Mouse (Mus musculus): ENCODE data around the gene Trp73.

Trp73 gene

DNA sequence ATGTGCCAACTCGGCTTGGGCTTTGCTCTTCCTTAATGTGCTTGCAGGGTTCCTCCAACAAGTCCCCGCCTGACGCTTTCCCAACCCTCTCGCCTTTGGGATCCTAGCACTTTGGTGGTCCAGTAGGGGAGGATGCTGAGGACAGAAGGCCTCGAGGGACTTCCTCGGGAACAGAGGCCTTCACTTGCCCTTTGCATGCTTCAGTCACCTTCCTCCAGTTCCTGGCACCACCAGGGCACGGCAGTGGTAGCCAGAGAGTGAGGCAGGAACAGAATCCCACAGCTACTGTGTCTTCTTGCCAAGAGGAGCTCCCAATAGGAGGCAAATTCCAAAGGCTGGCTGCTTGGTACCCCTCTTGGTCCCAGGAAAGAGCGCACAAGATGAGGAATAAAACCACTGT, 36.6 kb downstream of the Trp73 start:
- no peak for DNase-seq (ENCODE audit: low spot score)

DNA sequence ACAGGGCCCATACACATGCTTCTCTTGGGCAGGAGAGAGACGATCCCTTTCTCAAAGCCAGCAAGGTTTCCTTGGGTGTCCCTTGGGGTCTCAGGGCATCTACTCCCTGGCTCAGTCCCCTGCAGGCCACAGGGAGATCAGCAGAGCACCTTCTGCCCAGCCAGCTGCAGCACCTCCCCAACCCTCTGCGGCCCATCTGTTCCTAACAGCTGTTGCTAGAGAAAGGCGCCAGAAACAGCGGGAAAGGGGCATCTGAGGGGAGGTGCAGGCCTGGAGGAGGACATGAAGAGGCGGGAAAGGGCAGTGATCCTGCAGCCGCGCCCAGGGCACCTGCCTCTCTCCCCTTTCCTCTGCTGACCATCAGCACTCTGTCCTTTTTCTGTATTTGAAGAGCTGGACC, 40.6 kb downstream of the Trp73 start:
- DNase-seq (ENCODE audit: low spot score) = peak; percentile 51

DNA sequence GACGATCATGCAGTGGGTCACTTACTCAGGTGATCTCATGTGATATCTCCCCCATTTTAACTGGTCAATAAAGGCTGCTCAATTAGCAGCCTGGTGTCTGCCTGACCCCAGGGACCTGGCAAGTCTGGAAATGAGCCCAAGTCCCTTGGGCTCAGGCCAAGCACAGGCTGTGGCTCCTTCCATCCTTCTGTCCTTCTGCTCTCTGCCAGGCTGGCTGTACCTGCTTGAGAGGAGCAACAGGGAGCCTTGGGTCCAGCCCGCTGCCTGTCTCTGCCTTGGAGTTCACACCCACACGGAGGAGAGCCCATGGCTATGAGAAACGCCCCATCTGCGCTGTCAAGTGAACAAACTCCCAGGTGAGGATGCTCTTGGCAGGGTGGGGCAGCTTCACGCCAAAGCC, 43.9 kb downstream of the Trp73 start:
- no peak for DNase-seq (ENCODE audit: low spot score)

DNA sequence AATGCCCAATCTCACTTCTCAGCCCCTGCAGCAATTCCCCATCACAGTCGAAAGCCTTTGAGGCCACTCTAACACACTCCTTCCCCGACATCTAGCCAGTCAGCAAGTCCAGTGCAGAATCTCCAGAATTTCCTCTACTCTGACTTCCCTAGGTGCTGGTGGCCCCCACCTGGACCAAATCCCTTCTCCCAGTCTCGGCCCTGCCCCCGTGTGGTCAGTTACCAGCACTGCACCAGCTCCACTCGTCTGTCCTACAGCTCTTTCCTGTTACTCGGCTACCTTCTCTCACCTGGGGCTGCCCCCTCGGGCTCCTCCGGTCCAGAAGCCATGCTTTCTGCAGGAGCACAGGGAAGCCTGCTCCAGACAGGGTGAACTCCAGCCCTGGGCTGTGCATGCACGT, 46.8 kb downstream of the Trp73 start:
- DNase-seq (ENCODE audit: low spot score) = peak; percentile 43

DNA sequence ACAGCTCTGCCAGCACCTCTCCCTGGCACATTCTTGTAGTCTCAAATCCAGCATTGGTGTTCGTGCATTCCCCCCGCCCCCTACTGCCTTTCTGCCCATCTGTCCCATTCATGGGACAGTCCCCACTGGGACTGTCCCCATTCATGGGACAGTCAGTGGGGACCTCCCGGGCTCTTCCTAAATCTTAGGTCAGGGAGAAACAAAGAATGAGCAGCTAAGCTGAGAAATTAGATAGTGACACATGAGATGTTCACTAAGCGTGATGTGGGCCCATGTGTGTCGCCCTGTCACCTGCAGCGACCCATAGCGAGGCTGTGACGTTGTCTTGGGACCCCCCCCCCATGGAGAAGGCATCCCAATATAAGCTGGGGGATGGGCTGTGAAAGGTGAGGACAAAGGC, 48.7 kb downstream of the Trp73 start:
- no peak for DNase-seq (ENCODE audit: low spot score)

DNA sequence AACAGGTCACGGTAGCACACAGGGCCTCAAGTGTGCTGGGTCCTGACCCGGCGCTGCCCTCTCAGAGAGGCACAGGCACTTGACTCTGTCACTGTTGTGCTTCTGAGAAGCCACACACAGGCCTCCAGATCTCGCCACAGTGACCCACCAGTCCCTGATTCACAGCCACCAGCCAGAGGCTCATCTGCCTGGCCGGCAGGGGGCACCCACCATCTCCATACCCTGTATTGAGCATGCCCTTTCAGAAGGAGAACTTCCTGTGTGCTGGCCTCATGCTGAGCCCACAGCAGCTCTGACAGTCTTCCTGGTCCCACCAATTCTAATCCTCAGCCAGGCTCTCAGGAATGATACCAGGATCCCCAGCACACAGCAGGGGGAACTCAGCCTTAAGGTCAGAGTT, 50.8 kb downstream of the Trp73 start:
- DNase-seq (ENCODE audit: low spot score) = no peak

DNA sequence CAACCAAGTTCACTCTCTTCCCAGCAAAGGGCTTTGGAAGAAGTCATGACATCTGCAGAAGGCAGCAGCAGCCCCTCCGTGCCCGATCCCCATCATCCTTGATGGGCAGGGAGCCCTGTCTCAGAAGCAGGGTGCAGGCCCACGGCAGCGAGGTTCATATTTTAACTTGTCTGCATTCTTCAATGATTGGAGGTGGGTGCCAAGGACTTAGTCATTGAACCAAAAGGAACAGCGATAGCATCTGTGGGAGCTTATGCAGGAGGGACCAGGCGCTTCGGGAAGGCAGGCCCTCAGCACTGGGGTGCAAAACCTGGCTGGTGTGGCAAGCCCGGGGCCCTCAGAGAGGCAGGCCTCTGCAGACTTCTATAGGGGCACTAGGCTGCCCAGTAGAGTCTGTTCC, 53.6 kb downstream of the Trp73 start:
- DNase-seq (ENCODE audit: low spot score) = no peak

DNA sequence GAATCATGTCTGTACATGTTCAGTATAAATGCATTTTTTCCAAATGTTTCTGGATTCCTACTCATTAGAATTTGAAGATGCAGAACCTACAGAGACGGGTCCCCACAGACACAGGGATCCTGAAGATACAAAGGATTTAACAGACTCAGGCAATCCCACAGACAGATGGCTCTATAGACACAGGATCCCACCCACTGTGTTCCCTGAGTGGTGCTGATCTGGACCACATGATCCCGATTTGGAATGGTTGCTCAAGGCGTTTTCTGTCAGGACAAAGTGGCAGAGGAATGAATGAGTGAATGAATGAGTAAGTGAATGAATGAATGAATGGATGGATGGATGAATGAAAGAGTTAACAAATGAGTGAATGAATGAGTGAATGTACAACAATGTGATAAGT, 54.2 kb downstream of the Trp73 start:
- no peak for DNase-seq (ENCODE audit: low spot score)

DNA sequence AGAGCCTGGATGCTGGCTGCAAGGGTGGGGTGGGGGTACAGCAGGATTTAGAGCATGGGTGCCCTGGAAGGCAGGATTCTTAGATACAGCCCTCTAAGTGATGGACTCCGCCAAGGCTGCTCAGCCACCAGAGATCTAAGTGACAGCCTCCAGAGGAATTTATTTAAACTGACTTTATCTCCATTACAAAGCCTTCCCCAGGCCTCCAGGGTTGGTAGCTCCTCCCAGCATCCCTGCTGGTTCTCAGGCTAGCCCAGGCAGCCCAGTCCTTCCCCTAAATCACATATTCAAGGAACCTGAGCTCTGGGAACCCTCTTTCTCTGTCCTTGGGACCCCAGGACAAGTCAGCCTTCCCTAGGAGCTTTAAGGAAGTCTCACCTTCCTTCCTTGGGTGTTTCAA, 58.0 kb downstream of the Trp73 start:
- DNase-seq (ENCODE audit: low spot score) = no peak

DNA sequence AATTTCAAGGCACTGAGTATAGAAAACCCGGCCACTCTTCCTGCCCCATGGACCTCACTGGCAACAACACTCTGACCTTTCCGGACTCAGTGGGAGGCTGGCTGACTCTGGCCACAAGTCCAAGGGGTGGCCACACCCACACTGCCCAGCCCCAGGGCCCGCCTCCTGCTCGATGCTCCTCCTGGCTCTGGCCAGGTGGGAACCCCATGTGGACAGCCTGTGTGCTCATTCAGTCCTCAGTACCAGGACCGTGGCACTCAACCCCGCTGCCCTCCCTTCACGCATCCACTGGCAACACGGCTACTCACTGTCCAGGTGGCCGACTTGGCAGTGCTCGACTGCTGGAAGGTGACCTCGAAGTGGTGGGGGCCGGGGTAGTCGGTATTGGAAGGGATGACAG, 59.0 kb downstream of the Trp73 start:
- no peak for DNase-seq (ENCODE audit: low spot score)

DNA sequence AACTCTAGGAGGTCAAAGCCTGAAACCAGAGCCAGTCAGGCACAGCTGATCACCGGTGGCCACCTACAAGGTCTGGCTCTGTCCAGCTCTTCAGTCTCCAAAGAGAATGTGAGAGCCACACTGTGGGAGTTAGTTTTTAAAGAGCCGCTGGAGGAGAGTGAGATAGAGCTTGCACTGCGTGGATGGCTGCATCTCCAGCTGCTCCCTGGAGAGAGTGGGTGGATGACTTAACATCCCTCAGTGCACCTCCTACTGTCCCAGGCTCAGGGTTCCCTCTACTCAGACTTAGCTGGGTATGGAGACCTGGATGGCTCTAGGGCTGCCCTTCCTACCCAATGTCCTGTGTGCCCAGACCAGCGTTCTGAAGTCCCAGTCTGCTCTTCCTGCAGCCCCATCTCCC, 59.8 kb downstream of the Trp73 start:
- DNase-seq (ENCODE audit: low spot score) = no peak

DNA sequence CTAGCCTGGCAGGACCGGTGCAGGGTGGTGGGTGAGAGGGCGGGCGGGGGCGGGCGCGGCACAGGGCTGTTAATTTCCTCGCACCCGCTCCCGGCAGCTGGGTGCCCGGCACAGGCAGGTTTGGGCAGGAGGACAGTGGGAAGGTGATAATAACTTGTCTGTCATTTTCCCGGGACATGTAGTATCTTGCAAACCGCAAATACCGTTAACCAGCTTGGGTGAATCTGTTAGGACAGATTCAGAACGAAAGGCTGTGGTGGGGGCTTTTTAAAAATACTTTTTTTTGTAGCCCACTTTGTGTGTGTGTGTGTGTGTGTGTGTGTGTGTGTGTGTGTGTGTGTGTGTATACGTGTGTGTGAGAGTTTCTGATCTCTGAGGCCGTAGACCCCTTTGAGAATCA, 68.1 kb downstream of the Trp73 start:
- DNase-seq (ENCODE audit: low spot score) = no peak

DNA sequence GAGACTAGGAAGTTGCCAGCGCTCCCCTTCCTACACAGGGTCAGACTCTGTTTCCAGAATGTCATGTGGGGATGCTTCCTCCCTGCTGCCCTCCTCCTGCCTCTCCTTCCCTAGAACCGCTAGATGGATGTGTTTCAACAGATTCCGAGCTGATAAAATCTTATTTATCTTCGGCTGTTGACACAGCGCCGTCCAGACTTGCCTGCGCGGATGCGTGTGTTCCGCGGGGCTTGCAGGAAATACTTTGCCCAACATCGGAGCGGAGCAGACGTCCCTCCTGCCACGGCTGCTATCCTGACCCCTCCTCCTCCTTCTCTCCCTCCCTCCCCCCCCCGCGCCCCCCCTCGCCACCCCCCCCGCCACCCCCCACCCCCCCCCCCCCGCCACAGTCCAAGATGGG, 68.5 kb downstream of the Trp73 start:
- no peak for DNase-seq (ENCODE audit: low spot score)

DNA sequence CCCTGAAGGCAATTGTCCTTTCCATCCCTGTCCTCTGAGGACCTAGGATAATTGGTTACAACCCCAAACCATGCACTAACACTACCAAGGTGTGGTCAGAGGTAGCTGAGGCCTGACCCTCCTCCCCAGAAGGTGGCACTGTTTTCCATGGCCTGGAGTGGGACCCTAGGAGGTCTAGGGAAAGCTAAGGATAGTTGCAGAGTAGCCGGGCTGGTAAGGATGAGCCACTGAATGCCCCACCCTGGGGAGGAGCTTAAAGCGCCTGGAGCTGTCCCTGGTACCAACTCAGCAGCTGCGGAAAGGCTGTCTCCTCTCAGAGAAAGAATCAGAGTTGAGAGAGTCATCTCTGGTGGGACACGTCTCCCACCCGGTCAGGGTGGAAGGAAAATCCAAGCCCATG, 69.1 kb downstream of the Trp73 start:
- DNase-seq (ENCODE audit: low spot score) = peak; percentile 61

DNA sequence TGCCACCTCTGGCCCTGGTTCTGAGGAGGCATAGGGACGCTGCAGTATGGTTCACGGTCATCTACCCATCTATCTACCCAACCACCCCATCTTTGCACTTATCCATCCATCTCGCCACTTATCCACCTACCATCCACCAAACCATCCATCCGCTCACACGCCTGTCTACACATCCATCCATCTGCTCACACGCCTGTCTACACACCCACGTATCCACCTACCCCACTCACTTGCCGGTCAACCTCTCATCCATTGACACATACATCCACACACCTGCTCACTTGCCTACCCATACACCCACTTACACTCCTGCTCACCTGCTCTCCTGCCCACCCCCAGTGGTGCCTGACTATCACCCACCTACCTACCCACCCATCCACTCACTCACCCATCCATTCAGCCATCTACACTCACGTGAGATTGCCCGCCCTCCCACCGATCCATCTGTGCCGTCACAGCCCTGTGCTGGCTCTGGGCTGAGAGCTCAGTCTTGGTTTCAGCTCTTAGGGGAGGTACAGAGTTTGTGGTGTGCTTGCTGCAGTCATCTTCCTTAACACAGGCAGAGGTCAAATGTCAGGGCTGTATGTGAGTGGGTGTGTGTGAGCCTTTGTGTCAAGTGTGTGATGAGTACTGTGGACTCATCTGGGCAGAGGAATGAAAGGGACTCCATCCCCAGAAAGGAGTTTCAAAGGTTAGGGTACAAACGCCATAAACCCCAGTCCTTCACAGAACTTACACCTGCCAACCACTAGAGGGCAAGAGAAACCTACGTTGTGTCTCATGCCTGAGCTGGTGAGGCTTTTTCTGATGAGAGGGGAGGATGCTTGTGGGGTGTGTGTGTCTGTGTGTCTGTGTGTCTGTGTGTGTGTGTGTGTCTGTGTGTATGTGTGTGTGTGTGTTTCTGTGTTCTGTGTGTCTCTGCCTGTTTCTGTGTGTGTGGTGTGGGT, 74.9 kb downstream of the Trp73 start:
- peak; percentile 74 for DNase-seq (ENCODE audit: low spot score)

DNA sequence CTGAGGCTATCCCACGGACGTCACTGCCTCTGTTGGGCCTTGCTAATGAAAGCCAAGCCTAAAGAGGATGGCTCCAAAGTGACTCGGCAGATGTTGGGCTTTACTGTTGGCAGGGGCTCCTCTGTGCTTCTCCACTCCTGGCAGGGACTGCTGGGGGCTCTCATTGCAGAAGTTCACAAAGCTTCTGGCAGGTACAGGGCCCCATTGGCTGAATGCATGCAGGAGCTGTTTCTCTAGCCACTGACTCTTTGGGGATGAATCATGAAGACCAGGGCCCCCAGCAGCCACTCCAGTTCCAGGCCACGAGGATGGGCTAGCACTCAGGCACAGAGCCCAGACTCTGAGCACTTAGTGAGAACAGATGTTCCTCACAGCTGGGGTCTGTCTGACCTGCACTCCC, 82.3 kb downstream of the Trp73 start:
- DNase-seq (ENCODE audit: low spot score) = no peak

DNA sequence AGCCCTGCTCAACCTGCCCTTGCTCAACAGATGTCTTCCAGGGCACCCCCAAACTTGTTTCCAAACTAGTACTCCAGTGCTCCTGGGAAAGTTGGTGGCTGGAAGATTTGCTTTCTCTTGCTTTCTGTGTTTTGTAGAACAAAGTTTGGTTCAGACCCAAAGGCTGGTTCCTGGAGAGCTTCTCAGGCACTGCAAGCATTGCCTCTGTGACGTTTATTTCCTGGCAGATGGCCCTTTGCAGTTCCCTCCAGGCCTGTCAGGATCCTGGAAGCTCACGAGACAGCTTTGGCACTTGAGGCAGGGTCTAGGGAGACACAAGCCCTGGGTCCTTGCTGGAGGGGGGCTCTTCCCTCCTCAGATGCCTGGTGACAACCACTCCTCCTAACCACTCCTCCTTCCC, 83.3 kb downstream of the Trp73 start:
- DNase-seq (ENCODE audit: low spot score) = no peak

DNA sequence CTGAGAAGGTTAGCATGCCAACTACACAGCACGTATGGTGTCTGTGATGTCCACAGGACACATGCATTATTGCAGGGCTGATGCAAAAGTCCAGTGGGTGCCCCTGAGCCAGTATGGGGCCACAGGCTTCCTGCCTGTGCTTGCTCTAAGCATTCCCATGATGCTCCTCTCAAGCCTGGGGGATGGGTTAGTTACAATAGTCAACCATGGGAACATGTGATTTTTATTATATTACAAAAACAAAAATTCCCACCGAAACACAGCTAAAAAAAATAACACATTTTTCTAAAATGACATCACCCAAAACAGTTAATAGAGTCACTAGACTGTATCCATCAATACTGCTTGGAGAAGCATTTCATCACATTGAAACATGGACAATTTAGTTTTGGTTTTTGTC, 84.0 kb downstream of the Trp73 start:
- DNase-seq (ENCODE audit: low spot score) = no peak

DNA sequence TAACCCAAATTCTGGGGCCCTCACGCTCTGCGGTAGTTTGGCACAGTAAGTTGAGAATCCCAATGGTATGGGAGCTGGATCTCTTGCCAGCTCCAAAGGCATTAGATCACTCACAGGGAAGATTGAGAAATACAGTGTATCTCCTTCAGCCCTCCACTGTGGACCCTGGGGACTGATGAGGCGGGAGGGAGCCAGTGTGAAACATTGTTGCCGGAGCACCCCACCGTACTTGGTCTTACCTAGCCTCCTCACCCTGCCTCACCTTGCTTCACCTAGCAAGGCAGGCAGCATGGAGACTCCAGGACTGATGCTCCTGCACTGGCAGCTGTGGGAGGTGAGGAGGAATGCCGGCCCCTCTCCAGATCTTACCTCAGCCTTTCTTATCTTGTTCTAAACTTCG, 84.5 kb downstream of the Trp73 start:
- no peak for DNase-seq (ENCODE audit: low spot score)

DNA sequence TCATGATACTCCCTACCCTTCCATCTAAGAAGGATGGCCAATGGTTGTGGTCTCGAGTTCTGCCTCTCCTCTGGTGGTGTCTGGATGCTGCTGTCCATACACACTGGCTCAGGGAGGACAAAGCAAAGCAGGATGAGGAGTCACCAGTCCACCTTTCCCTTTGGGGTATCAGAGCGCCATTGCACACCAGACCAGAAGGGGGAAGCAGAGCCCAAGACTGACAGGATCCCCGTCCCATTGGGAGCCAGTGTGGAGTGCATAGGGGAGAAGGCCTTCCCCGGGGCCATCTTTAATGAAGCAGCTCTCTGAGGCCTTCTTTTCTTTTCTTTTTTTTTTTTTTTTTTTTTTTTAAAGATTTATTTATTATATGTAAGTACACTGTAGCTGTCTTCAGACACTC, 86.9 kb downstream of the Trp73 start:
- no peak for DNase-seq (ENCODE audit: low spot score)

DNA sequence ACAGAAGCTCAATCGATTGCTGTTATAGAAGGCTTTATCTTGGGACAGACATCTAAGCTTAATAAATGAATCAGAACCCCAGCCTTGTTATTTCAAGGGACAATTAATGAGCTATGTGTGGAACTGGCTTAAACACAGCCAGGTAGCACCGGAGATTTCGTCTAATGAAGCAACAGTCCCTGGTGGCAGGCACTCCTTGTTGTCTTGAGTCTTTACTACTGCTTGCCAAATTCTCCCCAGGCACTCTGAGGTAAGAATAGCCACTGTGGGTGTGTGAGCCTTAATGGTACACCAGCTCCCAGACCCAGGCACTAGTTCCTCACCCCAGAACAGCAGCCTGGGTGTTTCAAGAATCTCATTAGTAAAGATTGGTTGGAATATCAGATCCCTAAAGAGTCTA, 88.6 kb downstream of the Trp73 start:
- no peak for DNase-seq (ENCODE audit: low spot score)

DNA sequence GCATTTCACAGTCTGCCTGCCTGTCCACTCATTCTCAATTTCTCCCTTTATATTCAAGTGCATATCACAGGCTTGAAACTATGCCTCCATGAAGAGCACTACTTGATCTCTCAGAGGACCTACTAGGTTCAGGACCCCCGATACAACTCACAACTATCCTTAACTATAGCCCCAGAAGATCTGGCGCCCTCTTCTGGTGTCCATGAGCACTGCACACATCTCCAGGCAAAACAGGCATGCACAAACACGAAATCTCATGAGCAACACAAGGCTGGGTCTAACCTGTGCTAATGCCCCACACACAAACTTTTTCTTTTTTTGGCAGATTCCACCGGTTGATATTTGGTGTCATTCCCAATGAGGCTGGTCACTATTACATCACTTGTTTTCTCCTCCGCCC, 94.2 kb downstream of the Trp73 start:
- no peak for DNase-seq (ENCODE audit: low spot score)

DNA sequence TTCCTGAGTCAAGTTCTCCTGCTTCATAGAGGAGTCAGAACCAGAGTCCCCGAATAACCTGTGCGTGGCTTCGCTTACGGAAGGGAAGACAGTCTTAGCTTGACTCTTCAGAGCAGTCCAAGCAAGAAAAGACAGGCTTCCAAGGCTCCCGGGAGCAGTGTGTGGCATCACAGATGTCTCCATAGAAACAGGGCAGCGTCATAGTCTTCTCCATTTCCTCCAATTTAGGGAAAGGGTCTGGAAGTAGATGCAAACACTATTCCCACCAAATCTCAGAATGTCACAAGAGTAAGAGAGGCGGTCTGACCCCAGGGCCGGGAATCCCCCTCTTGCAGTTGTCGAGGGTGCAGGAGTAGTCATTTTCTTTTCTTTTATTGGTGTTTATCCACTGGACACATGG, 97.4 kb downstream of the Trp73 start, which contains the start of gene Ccdc27:
TSS of gene Ccdc27 (minus strand) at position 101 of the 400 bp plus-strand sequence.
- no peak for DNase-seq (ENCODE audit: low spot score)

DNA sequence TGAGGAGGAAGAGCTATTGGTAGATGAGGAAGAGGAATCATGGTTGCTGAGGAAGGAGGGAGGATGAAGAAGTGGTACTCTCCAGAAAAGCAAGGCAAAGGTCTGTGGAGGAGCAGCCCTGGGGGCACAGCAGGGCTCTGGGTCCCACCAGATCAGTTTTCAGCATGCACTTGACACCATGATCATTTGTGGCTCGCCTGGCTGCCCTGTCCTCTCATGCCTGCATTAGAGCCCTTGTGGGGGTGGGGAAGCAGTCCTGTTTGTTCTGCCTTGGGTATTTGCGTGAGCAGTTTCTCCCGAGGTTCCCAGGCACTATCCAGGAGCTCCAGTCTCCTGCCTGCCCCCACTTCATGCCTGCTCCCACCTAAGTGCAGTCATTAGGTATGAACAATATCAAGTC, 102.9 kb downstream of the Trp73 start:
- DNase-seq (ENCODE audit: low spot score) = no peak
